Mouse (Mus musculus) embryo, embryonic 10.5 days (tissue): ENCODE data around the gene Tcf12.

ENCODE experiments used
- DNase-seq: peaks from one replicate; pipeline ENCODE4 v3.0.0-alpha.2; 2015; ENCODE audit warnings: low spot score

The Tcf12 gene

DNA sequence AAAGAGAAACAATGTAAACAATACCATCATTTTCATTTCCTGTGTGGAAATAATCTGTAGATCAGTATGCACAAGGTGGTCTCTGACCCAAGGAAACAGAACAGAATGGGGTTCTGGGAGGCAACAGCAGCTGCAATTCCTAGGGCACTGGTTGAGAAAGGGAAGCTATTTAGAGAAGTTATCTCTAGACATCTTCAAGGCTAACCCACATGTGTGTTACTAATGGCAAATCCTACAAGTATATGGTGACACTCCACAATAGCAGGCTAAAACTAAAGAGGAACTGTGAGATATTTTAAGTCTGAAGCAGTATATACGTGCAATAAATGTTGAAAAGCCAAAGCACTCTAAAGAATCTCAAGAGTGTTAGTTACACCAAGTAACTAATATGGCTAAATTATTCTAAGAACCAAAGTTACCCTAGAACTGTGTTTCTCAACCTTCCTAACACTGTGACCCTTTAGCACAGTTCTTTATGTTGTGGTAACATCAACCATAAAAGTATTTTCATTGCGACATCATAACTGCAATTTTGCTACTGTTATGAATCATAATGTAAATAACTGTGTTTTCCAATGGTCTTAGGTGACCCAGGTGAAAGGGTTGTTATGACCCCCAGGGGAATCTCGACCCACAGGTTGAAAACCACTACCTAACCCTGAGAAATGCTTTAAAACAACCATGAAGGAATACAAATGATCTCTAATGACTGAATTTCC is 22.6 kb downstream of the Tcf12 start:
- no peak for DNase-seq

DNA sequence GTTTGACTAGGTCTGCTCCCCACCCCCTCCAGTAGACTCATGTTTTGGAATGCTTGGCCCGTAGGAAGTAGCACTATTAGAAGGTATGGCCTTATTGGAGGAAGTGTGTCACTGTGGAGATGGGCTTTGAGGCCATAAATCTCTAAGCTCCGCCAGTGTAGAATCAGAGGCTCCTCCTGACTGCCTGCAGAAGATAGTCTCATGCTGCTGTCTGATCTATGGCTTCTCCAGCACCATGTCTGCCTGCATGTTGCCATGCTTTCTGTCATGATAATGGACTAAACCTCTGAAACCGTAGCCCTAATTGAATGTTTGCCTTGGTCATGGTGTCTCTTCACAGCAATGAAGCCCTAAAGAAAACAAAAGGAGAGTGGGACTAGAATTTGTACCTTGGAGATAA is 26.7 kb downstream of the Tcf12 start:
- DNase-seq = no peak

DNA sequence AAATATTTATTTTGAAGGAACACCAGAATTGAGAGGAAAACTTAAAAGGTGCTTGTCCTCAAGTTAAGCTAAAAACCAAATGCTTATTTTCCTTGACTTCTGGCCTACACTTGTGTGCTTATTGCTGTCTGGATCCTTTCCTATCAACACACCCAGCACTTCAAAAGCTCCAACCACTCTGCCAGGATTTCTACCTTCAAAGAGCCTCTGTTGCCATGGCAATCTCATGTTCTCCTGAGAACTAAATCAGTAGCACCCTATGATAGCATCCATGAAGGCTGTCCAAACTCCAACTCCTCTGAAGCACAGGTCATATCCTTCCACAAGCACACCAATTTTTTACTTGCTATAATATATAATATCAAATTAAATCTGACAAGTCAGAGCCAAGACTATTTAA is 27.5 kb downstream of the Tcf12 start:
- peak; percentile 57 for DNase-seq

DNA sequence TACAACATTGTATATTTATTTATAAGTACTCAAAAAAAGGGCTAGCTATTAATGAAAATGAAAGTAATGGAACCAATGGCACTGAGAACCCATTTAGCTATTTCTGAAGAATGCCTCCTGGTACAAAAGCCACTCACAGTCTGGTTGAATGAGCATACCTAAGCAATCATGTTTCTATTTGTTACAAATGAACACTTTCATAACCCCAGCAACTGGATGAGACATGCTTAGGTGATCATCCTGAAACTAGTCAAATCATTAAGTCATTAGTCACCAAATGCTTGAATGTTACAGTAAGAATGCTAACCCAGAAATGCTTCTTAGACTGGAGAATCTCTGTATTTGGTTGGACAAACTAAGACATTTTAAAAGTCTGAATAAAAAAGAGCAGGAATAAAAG is 35.5 kb downstream of the Tcf12 start:
- DNase-seq = no peak

DNA sequence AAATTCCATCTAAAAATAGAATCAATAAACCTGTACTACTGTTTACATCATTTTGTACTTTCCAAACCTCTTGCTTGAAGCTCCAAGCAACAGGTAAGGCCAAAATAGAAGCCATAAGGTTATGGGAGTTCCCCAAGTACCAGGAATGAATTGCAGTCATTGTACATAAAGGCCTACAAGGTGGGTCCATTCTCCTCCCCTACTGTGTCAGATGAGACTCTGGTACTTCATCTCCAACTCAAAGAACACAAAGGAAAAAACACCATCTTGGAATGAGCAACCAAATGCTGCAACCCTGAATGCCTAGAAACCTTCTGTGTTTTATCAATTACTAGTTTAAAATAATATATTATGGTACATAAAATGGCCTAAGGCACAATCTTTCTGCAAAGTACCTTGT is 45.5 kb downstream of the Tcf12 start:
- DNase-seq = no peak

DNA sequence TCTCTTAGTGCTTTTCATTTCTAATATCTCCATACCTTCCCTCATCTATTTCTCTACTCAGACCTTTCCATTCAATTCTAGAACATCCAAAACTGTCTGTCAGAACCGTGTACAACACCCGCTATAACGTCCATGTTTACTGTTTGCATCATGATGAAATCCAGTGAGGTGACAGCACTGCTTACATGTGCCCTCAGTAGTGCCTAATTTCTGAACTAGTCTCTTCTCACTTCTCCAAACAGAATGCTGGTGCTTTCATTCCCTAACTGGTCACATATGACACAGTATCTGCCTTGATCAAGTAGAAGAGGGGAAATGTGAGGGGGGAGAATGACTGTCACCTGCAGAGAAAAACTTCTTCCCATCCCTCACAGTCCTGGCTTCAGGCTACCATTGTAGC is 58.5 kb downstream of the Tcf12 start:
- no peak for DNase-seq

DNA sequence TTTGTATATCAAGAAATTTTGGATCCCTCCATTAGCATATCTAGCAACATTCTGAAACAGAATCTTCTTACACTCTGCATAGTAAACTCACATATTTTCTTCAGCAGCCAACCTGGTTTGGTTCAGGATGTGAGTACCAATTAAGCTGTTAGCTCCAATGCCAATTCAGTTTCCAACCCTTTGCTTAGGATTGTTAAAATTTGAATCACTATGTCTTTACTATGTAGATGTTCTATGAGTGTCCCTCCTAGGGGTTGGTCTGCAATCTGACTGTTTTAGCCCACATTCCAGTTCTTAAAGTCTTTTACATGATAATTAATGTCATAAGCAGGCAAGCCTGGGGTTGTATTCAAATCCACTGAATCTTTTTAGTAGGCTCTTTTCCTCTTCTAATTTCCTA is 71.5 kb downstream of the Tcf12 start:
- DNase-seq = no peak

DNA sequence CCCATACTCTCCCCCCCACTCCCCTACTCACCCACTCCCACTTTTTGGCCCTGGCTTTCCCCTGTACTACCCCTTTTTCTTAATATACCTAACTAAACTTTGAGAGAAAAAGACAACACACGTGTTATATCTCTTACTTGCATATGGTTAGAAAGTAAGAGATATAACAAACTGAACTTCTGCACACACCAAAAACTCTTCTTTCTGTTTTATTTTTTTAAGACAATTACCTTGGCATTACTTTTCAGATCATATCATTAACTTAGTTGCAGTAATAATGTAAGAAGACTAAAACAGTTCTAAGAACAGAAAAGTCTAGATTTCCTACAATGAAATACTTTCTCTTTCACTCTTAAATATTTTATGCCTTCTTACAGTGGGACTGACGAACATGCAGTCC is 72.3 kb downstream of the Tcf12 start:
- DNase-seq = no peak

DNA sequence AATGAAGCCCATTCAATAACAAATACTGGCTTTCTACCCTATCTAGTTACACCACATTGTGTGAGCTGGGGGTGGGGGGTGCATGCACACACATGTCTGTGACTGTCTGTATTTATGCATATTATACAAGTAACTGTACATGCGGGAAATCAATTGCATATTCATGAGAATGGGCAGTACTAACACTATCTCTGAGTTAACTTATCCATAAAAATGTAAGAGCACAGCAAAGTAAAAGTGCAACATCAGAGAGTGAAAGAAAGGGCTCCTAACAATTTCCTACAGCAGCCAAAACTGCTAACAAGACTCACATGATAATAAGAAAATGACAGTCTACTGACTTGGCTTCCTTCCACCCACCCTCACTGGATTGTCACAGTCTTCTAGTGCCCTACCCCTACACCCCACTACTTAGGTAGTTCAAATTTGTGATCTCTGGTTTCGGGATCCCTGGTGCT is 74.6 kb downstream of the Tcf12 start:
- no peak for DNase-seq

DNA sequence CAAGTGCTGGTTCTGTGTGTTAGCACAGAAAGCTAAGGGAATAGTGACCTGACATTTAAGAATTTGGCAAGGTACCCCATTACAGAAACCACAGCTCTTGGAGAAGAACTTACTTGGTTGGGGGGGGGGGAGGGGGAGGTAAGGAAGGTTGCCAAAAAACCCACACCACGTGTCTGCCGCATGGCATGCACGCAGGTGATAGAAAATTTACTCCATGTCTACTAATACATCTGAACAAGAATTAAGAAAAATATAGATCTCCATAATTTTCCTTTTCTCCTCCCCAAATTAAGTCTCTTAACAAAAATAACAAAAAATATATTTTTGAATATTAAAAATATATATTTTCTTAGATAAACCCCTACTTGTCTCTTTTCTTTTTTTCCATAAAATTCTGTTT is 75.4 kb downstream of the Tcf12 start:
- DNase-seq = no peak

DNA sequence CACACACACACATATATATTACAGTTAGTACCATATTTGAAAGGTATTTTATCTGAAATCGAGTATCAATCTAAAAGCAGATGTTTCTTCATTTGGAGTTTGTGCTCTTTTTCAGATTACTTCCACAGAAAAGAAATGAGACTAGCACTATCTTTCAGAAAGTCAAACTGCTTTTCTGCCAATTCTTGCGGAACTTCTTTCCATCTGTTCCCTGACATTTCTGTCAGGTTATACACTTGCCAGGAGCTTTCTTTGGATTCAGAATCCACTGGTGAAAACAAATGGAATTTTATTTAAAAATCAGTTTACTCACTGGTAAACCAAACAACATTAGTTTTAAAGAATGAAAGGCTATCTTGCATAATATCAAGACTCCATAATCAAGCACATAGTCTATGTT is 78.4 kb downstream of the Tcf12 start:
- DNase-seq = no peak

DNA sequence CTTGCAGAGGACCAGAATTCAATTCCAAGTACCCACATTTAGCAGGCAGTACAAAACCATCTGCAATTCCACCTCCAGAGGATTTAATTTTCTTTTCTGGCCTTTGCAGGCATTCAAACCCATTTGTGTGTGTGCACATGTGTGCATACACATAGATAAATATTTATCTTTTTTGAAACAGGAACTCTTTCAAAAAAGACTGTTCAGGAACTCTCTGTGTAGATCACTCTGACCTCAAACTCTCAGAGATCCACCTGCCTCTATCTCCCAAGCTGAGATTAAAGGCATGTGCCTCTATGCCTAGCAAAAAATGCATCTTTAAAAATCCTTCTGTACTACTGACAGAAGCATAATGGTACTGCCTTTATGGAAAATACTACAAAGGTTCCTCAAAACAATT is 81.4 kb downstream of the Tcf12 start:
- DNase-seq = no peak

DNA sequence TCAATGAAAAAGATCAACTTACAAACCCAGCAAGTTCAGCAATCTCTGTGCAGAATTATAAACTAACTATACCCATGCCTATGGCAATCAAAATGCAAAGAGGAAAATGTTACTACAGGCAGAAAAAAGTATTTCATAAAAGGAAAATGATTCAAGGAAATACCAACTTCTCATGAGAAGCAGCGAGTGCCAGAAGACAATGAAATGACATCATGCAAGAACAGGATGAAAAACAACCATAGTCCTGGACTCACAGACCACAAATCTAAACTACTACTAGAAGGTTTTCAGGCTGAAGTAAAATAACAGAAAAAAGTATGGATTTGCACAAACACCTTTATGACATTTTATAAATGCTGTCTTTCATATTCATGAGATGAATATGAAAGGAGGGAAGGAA is 82.1 kb downstream of the Tcf12 start:
- DNase-seq = no peak

DNA sequence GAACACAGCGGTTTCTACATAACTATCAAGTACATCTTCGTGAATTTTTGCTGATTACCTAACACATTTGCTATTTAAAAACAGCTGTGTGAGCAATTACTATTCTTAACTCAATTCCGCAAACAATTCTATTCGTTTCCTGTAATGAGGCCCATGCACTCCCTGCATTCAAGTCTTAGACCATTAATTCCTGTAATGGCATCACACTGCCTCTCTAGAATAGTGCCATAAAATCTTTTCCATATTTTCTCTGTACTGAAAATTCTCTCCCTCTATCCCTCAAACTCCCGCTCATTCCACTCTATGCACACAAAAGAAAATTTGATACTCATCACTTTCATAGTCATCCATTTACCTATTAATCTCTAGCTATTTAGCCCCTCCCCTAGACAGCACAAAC is 88.4 kb downstream of the Tcf12 start:
- no peak for DNase-seq

DNA sequence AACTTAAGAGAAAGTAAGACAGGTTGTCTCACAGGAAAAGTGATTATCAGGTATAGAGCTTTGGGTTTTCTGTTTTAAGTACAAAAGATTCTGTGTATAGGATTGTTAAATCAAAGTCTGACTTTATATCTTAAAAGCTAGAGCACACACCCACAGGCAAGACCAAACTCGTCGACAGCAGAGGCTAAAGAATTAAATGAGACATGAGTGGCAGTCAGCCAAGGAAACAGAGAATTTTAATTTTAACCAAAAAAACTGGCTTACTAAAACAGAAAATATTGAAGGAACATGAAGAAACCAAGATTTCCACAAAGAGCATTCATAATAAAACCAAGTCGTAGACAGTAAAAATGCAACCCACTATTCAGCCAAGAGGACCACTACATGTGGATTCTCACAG is 90.2 kb downstream of the Tcf12 start:
- DNase-seq = no peak

DNA sequence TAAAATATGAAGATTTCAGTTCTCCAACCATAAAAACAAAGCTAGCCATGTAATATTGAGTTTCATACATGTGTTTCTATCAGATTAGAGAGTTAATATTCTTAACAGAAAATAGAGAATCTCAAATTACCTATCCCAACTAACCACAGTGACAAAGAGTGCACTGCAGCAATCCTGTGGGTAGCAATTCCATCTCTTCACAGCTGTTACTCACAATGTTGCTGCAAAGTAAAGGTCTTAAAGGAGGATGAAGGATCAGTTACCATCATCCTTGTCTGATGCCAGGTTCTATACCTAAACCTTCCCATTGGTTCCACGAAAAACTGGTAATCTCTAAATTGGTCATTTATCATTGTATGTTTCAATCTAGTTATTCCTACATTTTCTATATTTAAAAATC is 95.7 kb downstream of the Tcf12 start:
- no peak for DNase-seq

DNA sequence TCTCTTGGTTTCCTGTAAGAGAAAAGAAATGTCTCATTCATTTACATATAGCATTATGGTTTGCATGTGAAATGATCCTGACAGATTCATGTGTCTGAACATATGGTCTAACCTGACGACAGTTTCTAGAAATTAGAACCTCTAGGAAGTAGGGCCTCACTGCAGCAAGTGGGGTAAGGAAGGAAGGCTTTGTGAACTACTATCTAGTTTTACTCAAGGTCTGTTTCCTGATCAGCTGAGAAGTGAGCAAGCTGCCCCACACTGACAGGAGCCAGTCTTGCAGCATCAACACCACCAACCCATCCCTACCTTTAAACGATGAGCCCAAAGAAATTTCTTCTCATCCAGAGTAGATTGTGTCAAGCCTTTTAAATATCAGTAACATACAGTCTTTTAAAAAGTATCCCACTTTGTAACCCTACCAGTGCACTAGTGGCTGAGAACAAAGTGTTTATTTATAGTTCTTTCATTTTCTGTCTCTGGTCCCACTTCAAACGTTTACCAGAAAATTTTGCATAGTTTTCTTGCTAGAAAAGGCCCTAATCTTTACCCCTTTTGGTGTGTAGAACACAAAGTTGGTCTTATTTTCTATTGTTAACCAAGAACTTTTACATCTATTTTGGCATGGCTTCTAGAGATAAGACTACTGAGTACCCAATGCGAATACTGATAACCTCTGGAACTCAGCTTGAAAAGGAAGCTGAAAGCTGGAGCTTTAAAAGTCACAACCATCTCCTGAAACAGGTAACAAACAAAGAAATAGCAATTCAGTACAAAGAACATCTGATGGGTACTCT is 96.9 kb downstream of the Tcf12 start:
- DNase-seq = no peak

DNA sequence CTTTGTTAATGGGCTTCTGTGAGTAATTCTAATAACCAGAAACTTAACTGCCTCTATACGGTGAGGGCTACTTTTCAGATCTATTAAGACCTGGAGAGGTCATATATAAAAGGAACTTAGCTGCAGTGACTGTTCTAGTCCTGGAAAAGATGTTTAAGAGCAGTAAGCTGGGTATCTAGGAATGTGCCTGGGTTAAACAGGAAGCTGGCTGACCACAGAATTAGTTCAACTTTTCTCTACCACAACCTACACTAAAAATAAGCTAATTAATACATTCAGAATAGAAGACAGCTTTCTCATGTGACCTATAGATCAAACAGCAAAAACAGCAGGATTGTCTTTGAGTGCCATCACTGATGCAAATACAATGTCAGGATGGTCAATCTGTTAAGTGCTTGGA is 98.1 kb downstream of the Tcf12 start:
- no peak for DNase-seq

DNA sequence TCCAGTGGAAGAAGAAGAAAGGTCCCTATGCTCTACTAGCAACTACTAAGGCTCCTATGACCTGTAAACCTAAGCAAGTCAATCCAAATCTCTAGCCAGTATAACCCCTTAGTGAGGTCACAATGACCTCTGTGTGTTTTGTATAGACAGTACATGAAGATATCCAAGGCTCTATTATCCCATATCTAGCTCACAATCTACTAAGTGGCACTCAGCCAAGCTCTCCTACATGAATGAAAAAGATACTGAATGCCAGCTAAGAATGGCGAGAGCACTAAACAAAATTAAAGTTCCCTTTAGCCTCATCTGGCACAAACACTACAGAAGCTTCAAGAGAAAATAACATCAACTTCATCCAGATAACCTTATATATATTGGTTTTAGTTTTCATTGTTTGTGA is 103.0 kb downstream of the Tcf12 start:
- DNase-seq = no peak

DNA sequence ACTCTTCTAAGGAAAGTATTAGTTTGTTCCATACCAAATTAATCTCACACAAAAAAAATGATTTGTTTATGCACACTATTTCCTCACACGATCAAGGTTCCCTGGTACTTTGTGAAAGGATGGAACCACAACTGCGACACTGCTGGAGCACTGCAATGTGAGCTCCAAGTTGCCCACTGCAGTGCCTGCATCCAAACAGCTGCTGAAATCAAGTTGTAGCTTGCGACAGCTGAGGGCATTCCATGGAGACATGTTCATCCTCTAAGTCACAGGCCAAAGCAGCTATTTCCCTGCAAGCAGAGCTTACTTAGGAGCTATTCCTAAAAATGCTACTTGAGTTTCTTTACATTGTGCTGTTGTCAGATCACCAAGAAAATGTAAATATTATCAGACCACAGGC is 120.5 kb downstream of the Tcf12 start:
- no peak for DNase-seq

DNA sequence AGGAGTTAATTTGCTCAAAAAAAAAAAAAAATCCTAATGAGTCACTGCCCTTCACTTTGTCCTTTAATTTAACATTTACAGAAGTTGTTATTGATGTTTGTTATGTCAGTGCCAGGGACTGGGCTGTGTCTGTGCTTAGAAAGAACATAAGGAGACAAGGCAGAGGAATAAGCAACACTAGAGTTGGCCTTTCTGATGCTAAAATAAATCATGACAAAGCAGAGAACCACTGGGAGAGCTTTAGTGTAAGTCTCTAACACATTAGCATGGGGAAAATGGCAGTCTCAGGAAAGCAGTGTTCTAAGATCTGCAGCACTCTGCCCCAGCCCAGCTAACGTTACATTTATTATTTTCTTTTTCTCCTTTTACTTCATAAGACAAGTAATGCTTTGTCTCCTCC is 121.3 kb downstream of the Tcf12 start:
- no peak for DNase-seq

DNA sequence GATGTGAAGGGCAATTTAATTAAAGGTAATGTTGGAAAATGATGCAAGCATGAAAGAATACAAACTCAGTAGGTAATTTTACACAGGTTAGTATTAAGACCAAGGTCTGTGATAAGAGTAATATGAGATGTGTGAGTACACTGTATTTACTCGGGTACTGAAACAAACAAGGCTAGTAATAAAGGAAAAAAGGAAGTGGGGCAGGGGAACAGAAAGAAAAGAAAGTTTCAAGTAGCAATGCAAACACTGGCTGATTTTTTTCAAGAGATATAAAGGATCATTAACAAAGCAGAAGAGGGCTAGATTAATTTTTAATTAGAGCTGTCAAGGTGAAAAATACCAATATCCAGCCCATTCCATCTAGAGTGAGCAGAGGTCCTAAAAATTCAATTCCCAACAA is 122.0 kb downstream of the Tcf12 start:
- DNase-seq = no peak

DNA sequence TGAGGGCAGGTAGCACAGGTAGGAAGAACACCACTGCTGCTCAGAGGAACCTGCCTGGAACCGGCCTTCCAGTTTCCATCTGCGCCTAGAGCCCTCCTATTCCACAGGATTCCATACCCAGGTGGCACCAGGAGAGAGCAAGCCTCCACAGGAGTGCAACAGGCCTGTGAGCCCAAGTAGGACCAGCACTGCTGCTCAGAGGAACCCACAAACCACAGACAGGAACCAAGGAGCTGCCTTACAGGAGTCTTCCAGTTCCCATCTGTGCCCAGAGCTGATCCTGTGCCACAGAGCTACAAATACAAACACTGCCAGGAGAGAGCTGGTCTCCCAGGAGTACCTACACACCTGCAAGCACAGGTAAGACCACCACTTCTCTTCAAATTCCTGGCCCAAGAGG is 125.0 kb downstream of the Tcf12 start:
- no peak for DNase-seq

DNA sequence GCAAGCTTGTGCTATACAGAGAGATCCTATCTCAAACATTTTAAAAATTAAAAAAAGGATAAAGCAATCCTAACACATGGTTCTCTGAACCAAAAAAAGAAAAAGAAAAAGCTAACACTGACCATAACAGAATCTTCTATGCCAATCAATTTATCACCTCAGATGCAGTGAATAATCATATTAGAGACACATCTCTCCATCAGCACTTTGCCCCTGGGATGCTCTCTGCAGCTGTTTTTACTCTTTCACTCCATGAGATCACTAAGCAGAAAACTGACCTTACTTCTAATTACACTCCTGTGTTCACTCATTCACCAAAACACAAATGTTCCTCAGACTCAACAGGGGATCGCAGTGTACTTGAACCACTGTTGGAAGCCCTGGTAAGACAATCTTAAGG is 128.8 kb downstream of the Tcf12 start:
- no peak for DNase-seq
